Mouse (Mus musculus): ENCODE data around the gene Ank3. TPM values are rescaled to one million over a fixed set of nuclear protein-coding genes. Genes with fewer than 3 reads are reported as not detected.

The Ank3 gene
- polyA plus RNA-seq, 2 experiments from 2014 or later, result 0.05 to 1.3 TPM

GRCm38 (mm10) chr10:69630802-69631388 lies 232.3 kb downstream of the Ank3 start:
- no peak for ATAC-seq

DNA sequence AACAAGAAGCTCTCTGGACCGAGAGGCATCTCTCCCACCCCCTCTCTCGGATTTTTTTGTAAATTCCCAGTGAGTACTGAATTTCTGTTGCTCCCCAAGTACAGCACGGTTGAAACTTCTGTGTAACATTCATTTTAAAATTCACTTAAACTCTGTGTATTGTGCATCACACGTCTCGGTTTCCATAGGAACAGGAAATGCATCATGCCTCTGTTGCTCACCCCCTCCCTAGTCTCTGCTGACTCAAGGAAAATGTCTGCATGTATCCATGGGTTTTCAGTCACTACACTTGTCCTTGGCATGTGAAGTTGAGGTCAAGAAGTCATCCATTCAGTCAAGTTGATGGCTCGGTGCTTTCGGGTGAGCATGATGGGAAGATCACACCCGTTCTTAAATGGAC lies 234.3 kb downstream of the Ank3 start:
- ATAC-seq, result no peak

DNA sequence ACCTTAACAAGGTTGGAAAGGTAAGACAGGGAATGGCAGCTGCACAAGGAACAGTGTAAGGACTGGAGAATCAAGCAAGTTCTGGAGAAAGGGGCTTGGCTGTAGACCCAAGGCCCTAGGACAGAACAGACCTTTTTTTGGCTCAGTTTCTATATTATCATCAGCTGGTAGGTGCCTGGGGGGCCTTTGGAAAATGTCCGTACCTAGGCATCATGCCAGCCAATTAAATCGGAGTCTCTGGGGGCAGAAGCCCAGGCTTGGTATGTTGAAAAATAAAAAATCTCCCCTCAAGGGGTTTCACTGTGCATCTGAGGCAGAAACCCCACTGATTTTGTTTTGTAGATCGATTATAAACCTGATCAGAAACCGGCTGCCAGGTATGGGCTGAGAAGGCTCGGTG lies 236.3 kb downstream of the Ank3 start:
- no peak for ATAC-seq

DNA sequence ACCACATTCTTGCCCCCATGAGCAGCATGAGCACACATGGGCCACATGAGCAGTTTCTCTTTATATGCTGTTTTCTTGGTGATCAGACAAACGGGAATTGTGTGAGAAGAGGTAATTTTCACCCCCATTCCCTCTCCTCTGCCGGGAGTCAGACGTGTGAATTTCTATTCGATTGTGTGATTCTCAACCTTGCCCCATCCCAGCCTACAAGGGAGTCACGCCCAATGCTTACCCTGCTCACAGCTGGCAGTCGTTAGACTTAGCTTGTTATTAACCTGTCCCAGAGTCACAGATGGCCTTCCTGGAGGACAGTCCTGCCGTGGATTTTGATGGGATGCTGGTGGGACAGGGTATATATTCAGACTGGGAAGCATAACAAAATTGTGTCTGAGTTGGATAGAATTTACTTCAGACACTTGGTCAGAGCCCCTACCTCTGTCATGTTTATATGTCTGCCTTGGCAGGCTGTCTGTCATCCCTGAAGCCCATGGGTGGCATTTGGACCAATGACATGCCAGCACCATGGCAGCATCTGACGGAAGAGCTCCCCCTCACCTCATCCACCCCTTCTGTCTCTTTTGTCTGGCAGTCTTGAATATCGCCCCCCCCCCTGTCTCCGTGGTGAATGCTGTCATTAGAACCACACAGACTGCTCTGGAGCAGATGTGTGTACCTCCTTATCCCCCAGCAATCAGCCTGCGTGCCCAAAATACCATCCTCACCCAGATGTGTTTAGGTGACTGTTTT lies 237.5 kb downstream of the Ank3 start:
- ATAC-seq, result no peak

- ATAC-seq, result no peak
These were observed 240.6 kb downstream of the Ank3 start for GRCm38 (mm10) chr10:69639138-69639537.

DNA sequence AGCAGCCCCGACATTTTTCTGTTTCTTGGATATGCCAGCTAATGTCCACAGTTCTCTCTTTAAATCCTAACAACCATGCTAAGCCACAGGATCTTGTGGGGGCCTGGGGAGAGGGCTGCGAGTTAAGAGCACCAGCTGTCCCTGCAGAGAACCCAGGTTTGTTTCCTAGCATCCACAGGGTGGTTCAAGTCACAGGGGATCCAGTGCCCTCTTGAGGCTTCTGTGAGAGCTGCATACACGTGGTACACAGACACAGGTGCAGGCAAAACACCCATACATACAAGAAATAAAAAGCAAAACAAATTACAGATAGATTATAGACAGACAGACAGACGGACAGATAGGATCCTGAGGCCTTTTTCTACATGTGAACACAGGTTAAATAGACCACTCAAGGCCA lies 242.0 kb downstream of the Ank3 start:
- no peak for ATAC-seq

DNA sequence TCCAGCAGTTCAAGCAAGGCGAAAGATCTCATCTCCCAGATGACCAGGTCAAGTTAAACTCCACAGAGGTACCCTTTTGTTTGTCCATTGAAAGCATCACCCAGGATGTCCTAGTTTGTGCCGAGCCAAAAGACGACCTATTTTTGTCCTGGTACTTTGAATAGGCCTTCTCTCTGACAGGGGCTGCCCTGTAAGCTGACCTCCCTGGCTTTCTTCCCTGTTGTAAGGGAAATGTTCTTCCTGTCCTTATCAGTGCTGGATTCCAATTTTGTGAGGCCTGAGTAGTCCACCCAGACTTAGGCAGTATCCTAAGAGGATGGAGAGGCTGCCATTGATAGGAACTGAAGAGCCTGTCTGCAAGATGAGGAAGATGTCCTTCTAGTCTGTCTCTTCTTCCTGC lies 244.9 kb downstream of the Ank3 start:
- ATAC-seq, result no peak

GRCm38 (mm10) chr10:69643986-69644385 lies 245.4 kb downstream of the Ank3 start:
- no peak for ATAC-seq

DNA sequence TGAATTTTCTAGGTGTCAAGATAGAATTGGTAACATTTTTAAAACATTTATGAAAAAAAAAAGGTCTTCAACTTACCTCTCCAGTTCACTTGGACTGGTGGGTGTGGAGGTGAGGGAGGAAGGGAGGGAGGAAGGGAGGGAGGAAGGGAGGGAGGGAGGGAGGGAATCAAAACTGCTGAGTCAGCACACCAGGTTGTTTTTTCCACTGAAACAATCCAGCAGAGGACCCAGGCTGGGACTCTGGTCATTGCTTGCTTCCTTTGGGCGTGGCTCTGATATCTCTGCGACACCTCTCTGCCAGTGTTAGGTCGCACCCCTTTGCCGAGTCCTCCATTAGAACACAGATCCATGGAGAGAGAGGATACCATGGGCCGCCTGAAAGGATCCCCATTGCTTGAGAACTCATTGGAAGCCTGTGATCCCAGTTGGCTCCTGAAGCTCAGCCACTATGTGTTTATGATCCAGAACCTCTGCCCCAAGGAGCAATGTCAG lies 246.8 kb downstream of the Ank3 start:
- no peak for ATAC-seq

DNA sequence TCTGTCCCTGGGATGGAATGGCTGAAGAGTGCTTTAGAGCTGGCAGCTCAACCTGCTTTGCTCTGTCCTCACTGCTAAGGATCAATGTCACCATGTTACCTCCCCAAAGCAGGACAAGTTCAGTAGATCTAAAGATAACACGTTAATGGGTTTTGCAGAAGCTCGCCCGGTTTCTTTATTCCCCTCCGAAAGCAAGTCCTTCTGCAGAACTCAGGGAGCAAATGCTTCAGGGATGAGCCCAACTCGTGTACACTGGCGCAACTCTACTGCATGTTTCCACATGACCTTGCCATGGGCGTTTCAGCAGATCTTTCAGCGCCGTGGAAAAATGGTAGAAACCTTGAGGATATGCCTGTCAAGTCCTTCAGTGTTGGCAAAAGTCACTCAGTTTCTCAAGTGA lies 247.4 kb downstream of the Ank3 start:
- ATAC-seq, result no peak

DNA sequence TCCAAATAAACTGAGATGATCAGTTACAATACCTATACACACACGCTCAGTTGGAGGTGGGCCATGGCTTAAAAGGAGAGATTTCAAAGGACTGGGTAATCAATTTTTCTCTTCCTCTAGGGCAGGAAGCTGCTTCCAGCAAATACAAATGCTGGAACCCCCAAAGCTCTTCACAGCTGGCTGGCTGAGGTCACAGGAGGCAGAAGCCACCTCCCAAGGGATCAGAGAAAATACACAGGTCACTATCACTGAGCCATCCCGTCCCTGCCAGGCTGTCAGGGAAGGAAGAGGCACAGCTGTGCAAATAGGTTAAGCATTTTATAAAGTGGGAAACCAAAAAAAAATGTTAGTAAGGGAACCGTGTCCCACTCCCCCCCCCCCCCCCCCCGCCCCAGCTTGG lies 251.5 kb downstream of the Ank3 start:
- ATAC-seq, result no peak

GRCm38 (mm10) chr10:69652660-69653059 lies 254.1 kb downstream of the Ank3 start:
- ATAC-seq, result no peak

DNA sequence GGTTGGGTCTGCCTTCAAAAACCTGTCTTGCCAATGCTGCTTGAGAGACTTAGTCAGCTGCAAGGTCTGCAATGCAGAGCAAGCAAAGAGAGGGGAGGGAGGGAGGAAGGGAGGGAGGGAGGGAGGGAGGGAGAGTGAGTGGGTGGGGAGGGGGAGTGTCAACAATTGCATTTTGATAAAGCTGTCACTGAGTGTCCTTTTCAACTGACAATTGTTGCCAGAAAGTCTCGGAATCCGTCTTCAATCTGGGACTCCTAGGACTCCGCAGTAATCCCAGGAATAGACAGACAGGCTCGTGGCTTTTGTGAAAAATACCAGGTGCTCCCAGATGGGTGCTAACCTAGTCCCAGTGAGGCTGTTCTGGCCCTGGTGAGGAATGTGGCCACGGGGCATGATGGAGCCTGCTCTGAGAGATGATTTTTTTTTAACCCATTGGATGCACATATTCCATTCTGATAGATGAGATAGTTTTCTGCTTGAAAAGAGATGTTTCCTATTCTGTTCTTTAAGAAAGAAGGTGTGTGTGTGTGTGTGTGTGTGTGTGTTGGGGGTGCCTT lies 254.6 kb downstream of the Ank3 start:
- ATAC-seq, result no peak

GRCm38 (mm10) chr10:69654176-69654575 lies 255.6 kb downstream of the Ank3 start:
- no peak for ATAC-seq

DNA sequence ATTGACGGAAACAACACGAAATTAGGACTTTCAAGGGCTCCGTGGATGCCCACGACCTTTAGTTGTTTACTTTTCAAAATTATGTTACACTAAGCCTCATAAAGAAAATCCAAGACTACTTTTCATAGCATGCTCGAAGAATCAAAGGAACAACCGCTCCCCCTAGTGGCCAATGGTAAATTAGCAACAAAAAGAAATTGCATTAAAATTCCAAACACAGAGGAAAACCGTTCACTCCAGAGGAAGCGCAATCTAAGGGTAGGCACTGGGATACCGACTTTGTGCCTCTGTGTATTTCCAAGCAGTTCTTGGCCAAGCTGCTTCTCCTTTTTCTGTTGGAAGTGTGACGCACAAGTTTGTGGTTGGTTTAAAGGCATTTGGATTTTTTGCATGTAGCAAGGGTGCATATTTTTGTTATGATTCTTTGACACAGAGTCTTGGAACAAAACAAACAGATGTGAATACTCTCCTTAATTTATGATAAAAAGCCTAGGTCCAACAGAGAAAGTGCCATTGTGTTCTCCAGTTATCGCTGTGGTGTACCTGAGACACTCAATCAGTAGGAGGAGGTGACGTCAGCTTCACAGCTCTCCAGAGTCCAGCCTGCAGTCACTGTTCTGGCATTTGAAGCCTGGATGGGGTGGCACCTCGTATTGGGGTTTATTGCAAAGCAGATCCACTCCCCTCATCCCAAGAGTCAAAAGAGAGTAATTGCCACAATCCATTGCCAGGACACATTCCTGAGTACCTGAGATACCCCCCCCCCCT lies 256.5 kb downstream of the Ank3 start:
- ATAC-seq, result no peak

GRCm38 (mm10) chr10:69656321-69656720 lies 257.7 kb downstream of the Ank3 start:
- no peak for ATAC-seq

- ATAC-seq, result no peak
These were observed 261.2 kb downstream of the Ank3 start for GRCm38 (mm10) chr10:69659818-69660217.

- ATAC-seq, result no peak
These were observed 263.8 kb downstream of the Ank3 start for GRCm38 (mm10) chr10:69662338-69662737.

GRCm38 (mm10) chr10:69667482-69667881 lies 268.9 kb downstream of the Ank3 start:
- ATAC-seq, result no peak

DNA sequence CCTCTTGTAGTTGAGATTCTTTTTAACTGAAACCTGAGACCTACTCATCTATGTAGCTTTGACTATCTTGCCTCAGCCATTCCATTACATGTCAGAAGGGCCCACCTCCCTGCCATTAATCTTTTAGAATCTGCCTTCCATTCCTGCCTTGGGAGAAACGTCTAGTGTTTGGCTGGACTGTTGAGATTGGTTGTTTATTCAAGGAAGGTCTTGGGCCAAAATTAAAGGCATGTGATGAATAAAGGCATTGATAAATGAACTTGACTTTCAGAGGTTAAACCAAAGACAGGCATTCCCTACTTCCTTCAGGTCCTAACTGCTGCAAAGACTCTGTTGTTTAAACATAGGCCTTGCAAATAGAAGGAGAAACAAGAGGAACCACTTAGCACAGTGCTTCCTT lies 271.9 kb downstream of the Ank3 start:
- ATAC-seq, result no peak

DNA sequence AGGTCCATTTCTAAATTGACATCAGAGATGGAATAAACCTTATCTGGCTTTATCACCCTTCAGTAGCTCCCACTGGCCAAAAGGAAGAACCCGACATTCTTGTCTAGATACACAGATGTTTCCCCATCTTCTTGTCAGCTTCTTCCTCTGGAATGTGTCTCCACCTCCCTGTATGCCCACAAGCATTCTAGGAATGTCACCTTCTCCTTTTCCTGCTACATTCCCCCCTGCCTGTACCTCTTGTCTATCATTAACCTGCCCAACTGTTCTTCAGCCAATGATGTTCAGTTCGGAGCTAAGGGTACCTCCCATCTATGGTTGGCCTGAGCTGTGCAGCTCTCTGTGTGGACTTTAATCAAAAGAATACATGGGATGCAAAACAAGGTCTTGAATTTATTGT lies 272.4 kb downstream of the Ank3 start:
- no peak for ATAC-seq

DNA sequence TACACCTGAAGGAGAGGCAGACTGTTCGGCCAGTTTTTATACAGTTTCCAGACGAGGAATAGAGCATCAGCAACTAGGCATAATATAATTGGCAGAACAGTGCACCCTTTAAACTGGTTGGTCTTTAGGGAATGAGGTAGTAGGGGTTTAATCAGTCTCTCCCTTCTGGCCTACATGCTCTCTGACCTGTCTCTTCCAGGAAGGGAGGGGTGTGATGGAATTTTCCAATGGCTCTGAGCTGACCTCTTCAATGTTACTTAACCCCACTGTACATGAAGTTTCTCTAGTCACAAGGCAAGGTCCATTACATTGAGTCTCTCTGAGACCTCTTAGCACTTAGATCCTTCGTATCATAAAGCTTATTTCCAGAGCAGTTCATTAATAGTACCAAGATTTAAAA lies 272.9 kb downstream of the Ank3 start:
- ATAC-seq, result no peak

DNA sequence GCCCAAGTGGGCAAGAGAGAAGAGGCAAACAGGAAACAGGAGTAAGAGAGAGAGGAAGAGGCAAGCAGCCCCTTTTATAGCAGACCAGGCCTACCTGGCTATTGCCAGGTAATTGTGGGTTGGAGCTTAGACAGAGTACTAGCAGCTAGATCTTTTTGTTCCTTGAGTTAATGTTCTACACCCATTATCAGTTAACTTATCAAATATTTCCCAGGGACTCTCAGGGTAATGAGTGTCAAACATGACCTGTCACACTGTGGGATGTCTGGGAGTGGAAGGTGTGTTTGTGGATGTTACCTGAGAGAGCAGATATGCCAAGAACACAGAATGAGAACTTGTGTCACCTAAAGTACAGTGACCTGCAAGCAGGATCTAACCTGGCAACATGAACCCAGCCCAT lies 274.0 kb downstream of the Ank3 start:
- ATAC-seq, result no peak

All from activated CD4-positive, CD25-positive, alpha-beta regulatory T cell, adult 4 months (primary cell).